Comparison of ENCODE assay signal across 11 mouse cellular contexts in the genomic region with DNA sequence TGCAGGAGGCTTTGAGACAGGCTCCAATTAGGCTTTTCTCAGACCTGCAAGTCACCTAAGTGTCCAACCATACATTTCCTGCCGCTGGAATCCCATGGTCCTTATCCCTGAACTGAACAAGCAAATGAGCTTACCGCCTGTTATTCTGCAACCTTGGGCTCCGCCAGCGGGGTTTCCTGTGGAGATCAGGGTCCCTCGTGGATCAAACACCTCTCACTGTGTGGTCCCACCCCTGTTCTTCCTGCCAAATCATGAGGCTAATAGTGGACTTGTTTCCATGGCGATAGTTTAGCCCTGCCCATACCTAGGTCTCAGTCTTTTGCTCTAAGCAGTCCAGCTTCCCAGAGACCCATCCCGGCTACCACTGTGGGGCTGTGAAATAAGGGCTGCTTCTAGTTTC. TPM values are rescaled to one million over a fixed set of nuclear protein-coding genes. Genes with fewer than 3 reads are reported as not detected.
DNase-seq lines count a peak whose midpoint lies in the region; ATAC-seq lines count a peak whose summit lies in the region.
"Had no signal": no experiment of that assay in that cellular context is flagged by ENCODE, and none has a peak within 500 bp of the region (broad histone marks: within the 10 kb centered on the region; RNA-seq: fewer than 3 reads in every experiment).

No protein-coding gene starts in this region.

- no peak overlapping the region for H3K4me2 ChIP-seq in midbrain, embryonic 16.5 days (ENCODE audit: low read length)
- H3K4me2 ChIP-seq in midbrain, embryonic 13.5 days (replicated peaks): no peak overlapping the region
- no peak overlapping the region for H3K4me2 ChIP-seq in intestine, embryonic 16.5 days (ENCODE audit: low read depth, low read length)
- H3K4me2 ChIP-seq: liver, embryonic 13.5 days; neural tube, embryonic 12.5 days had no signal

- ATAC-seq in midbrain, embryonic 16.5 days: peak; percentile 57
- ATAC-seq in midbrain, embryonic 13.5 days: no peak
- peak; percentile 39; the same call in 1 of the 2 replicates for ATAC-seq in intestine, embryonic 16.5 days

- WGBS in midbrain, embryonic 16.5 days: 22% methylated on average over 7 of the region's 7 CpGs
- 29% methylated on average over 7 of the region's 7 CpGs for WGBS in midbrain, embryonic 13.5 days
- WGBS in intestine, embryonic 16.5 days: 43% methylated on average over 7 of the region's 7 CpGs

- H3K27ac ChIP-seq in midbrain, embryonic 16.5 days (ENCODE audit: low read length): no peak overlapping the region
- no peak overlapping the region; the same call in 1 of the 2 replicates for H3K27ac ChIP-seq in midbrain, embryonic 13.5 days
- no peak overlapping the region for H3K27ac ChIP-seq in intestine, embryonic 16.5 days (ENCODE audit: low read length)
- H3K27ac ChIP-seq: liver, embryonic 13.5 days; neural tube, embryonic 12.5 days had no signal

- peaks cover 13% of the 10 kb centered on the region for H3K4me1 ChIP-seq in midbrain, embryonic 16.5 days (ENCODE audit: control insufficient read depth, insufficient read depth, low read length)
- peaks cover 36% of the 10 kb centered on the region for H3K4me1 ChIP-seq in midbrain, embryonic 13.5 days (replicated peaks)
- H3K4me1 ChIP-seq in intestine, embryonic 16.5 days (ENCODE audit: control insufficient read depth, insufficient read depth, low read length): peaks cover 14% of the 10 kb centered on the region

- H3K27me3 ChIP-seq in midbrain, embryonic 16.5 days (ENCODE audit: control insufficient read depth, insufficient read depth, low read depth, low read length): no peaks in the 10 kb centered on the region
- no peaks in the 10 kb centered on the region for H3K27me3 ChIP-seq in midbrain, embryonic 13.5 days
- no peaks in the 10 kb centered on the region for H3K27me3 ChIP-seq in intestine, embryonic 16.5 days (replicated peaks; ENCODE audit: control insufficient read depth, insufficient read depth, low read length)
- H3K27me3 ChIP-seq: liver, embryonic 13.5 days; neural tube, embryonic 12.5 days had no signal

- no peaks in the 10 kb centered on the region for H3K9me3 ChIP-seq in midbrain, embryonic 16.5 days (replicated peaks; ENCODE audit: control insufficient read depth, low read length, poor library complexity, severe bottlenecking)
- H3K9me3 ChIP-seq in midbrain, embryonic 13.5 days: no peaks in the 10 kb centered on the region
- H3K9me3 ChIP-seq in intestine, embryonic 16.5 days (ENCODE audit: control insufficient read depth, low read length): no peaks in the 10 kb centered on the region
- H3K9me3 ChIP-seq: liver, embryonic 13.5 days; neural tube, embryonic 12.5 days had no signal

- H3K4me3 ChIP-seq in midbrain, embryonic 16.5 days (ENCODE audit: low read depth, low read length): no peak overlapping the region
- H3K4me3 ChIP-seq in midbrain, embryonic 13.5 days (replicated peaks): no peak overlapping the region
- no peak overlapping the region for H3K4me3 ChIP-seq in intestine, embryonic 16.5 days (ENCODE audit: low read length)
- H3K4me3 ChIP-seq: liver, embryonic 13.5 days; neural tube, embryonic 12.5 days had no signal

- DNase-seq in gastrocnemius, postnatal 25 days: peak; percentile 59
- no peak for DNase-seq in gastrocnemius, postnatal 10 days
- DNase-seq in right cerebral cortex, adult 2 months (ENCODE audit: low spot score in 2 of 2): no peak
- no peak for DNase-seq in adipocyte (ENCODE audit: low spot score)
- no peak for DNase-seq in ovary, postnatal 14 days (ENCODE audit: low spot score)
- DNase-seq: liver, embryonic 13.5 days had no signal

- no peak overlapping the region for H3K9ac ChIP-seq in midbrain, embryonic 16.5 days (ENCODE audit: low read depth, low read length)
- H3K9ac ChIP-seq in midbrain, embryonic 13.5 days (replicated peaks): no peak overlapping the region
- no peak overlapping the region for H3K9ac ChIP-seq in intestine, embryonic 16.5 days (ENCODE audit: low read depth, low read length)
- H3K9ac ChIP-seq: liver, embryonic 13.5 days; neural tube, embryonic 12.5 days had no signal

- no peaks in the 10 kb centered on the region for H3K36me3 ChIP-seq in midbrain, embryonic 16.5 days (ENCODE audit: control insufficient read depth, insufficient read depth, low read length)
- H3K36me3 ChIP-seq in midbrain, embryonic 13.5 days: no peaks in the 10 kb centered on the region
- no peaks in the 10 kb centered on the region for H3K36me3 ChIP-seq in intestine, embryonic 16.5 days (ENCODE audit: control insufficient read depth, insufficient read depth, low read length)
- H3K36me3 ChIP-seq: liver, embryonic 13.5 days; neural tube, embryonic 12.5 days had no signal

RNA-seq across cellular contexts. Expression of a gene that starts 8.3 kb away (rescaled TPM):
- 10 to 100 TPM; 24.7 to 29.6 TPM for total RNA-seq in gastrocnemius, postnatal 25 days (2021)
- 10 to 100 TPM; 61.4 to 76.9 TPM for total RNA-seq in gastrocnemius, postnatal 10 days (2021)
- 111 TPM in 2 replicates for polyA plus RNA-seq in midbrain, embryonic 16.5 days (2015; fragmentation: Nextera tagmentation; extraction: Ambion mirVana)
- polyA plus RNA-seq in midbrain, embryonic 13.5 days (2015; fragmentation: Nextera tagmentation; extraction: Ambion mirVana): 74.6 and 79.6 TPM in 2 replicates
- 41.2 and 46.5 TPM in 2 replicates for polyA plus RNA-seq in intestine, embryonic 16.5 days (2015; fragmentation: Nextera tagmentation; extraction: Ambion mirVana)

RNA-seq across cellular contexts. Expression of a gene that starts 41.3 kb away (rescaled TPM):
- total RNA-seq in gastrocnemius, postnatal 25 days (2021): 10 to 100 TPM; 12.5 to 13.0 TPM
- total RNA-seq in gastrocnemius, postnatal 10 days (2021): 10 to 100 TPM; 17.0 to 21.5 TPM
- polyA plus RNA-seq in midbrain, embryonic 16.5 days (2015; fragmentation: Nextera tagmentation; extraction: Ambion mirVana): 39.8 and 43.1 TPM in 2 replicates
- 45.5 and 50.8 TPM in 2 replicates for polyA plus RNA-seq in midbrain, embryonic 13.5 days (2015; fragmentation: Nextera tagmentation; extraction: Ambion mirVana)
- 38.2 and 41.4 TPM in 2 replicates for polyA plus RNA-seq in intestine, embryonic 16.5 days (2015; fragmentation: Nextera tagmentation; extraction: Ambion mirVana)

RNA-seq across cellular contexts. Expression of a gene that starts 41.3 kb away (rescaled TPM):
- total RNA-seq in gastrocnemius, postnatal 25 days (2021): 10 to 100 TPM; 22.8 to 23.4 TPM
- 10 to 100 TPM; 16.0 to 16.1 TPM for total RNA-seq in gastrocnemius, postnatal 10 days (2021)
- 5.9 and 8.1 TPM in 2 replicates for polyA plus RNA-seq in midbrain, embryonic 16.5 days (2015; fragmentation: Nextera tagmentation; extraction: Ambion mirVana)
- polyA plus RNA-seq in midbrain, embryonic 13.5 days (2015; fragmentation: Nextera tagmentation; extraction: Ambion mirVana): 9.8 and 12.5 TPM in 2 replicates
- polyA plus RNA-seq in intestine, embryonic 16.5 days (2015; fragmentation: Nextera tagmentation; extraction: Ambion mirVana): 14.7 and 15.2 TPM in 2 replicates

RNA-seq across cellular contexts. Expression of a gene that starts 49.2 kb away (rescaled TPM):
- not detected for total RNA-seq in gastrocnemius, postnatal 25 days (2021)
- total RNA-seq in gastrocnemius, postnatal 10 days (2021): not detected
- not detected in 2 replicates for polyA plus RNA-seq in midbrain, embryonic 16.5 days (2015; fragmentation: Nextera tagmentation; extraction: Ambion mirVana)
- 0.65 TPM in 1 of 2 replicates, not detected in the other for polyA plus RNA-seq in midbrain, embryonic 13.5 days (2015; fragmentation: Nextera tagmentation; extraction: Ambion mirVana)
- 0.38 and 0.55 TPM in 2 replicates for polyA plus RNA-seq in intestine, embryonic 16.5 days (2015; fragmentation: Nextera tagmentation; extraction: Ambion mirVana)
- polyA plus RNA-seq: frontal cortex, adult 2 months; liver, embryonic 13.5 days had no signal

RNA-seq across cellular contexts. Expression of a gene that starts 59.9 kb away (rescaled TPM):
- total RNA-seq in gastrocnemius, postnatal 25 days (2021): 10 to 100 TPM; 29.0 to 29.1 TPM
- total RNA-seq in gastrocnemius, postnatal 10 days (2021): 10 to 100 TPM; 63.5 to 69.0 TPM
- 80.2 and 99.8 TPM in 2 replicates for polyA plus RNA-seq in midbrain, embryonic 16.5 days (2015; fragmentation: Nextera tagmentation; extraction: Ambion mirVana)
- 41.9 and 61.9 TPM in 2 replicates for polyA plus RNA-seq in midbrain, embryonic 13.5 days (2015; fragmentation: Nextera tagmentation; extraction: Ambion mirVana)
- 10.8 and 12.5 TPM in 2 replicates for polyA plus RNA-seq in intestine, embryonic 16.5 days (2015; fragmentation: Nextera tagmentation; extraction: Ambion mirVana)
